Mouse (Mus musculus): ENCODE data around the gene Gm17268. TPM values are rescaled to one million over a fixed set of nuclear protein-coding genes. Genes with fewer than 3 reads are reported as not detected.

The Gm17268 gene
- polyA plus RNA-seq, 1 experiment: not detected

DNA sequence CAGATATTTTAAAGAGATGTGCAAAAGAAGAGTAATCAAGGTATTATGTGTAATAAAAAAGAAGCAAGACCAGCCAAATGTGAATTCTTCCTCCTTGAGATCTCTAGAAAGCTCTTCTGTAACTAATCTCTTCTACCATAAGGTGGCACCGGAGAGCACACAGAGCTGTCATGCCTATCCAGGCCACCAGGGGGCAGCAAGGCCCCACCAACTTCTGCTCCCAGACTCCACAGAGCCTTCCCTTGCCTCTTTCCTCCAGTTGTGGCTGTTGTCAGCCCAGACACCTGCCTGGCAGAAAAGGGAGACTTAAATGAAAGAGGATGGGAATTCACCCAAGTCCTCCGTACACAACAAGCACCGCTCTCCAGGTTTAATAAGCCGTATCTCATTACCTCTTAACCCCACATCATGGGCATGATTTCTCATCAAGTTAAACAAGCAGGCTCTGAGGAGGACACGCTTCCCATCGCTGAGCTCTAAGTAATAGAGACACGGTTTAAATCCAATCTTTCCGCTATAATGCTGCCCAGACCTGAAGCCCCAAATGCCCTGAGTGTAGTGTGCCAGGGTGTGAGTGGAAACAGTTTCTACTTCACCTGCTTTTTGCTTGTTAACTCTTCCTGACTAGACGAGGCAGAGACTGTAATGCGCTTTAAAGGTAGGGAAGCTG lies 42.1 kb downstream of the Gm17268 start:
- TF ChIP-seq FLI1 (IDR thresholded peaks at IDR 0.05; ENCODE audit: low read length) (no peak), GATA1 (IDR thresholded peaks at IDR 0.05; ENCODE audit: borderline replicate concordance, low read length) (no peak)
- H3K4me3 ChIP-seq (replicated peaks): no peak overlapping the region
- H3K36me3 ChIP-seq (replicated peaks; ENCODE audit: low read length): no peaks in the 10 kb centered on the region
- H3K27me3 ChIP-seq (replicated peaks): peaks cover 12% of the 10 kb centered on the region
- no peaks in the 10 kb centered on the region for H3K4me1 ChIP-seq
- peaks cover 8% of the 10 kb centered on the region for H3K9me3 ChIP-seq

GRCm38 (mm10) chr11:81983146-81983545 lies 55.2 kb downstream of the Gm17268 start:
- Histone ChIP-seq H3K36me3 (replicated peaks; ENCODE audit: low read length) (no peaks in the 10 kb centered on the region), H3K4me1 (no peaks in the 10 kb centered on the region), H3K27me3 (replicated peaks) (peaks cover 2% of the 10 kb centered on the region), H3K9me3 (no peaks in the 10 kb centered on the region), H3K4me3 (replicated peaks) (no peak overlapping the region)
- no peak for TF ChIP-seq GATA1 (IDR thresholded peaks at IDR 0.05; ENCODE audit: borderline replicate concordance, low read length)
- no peak for TF ChIP-seq FLI1 (IDR thresholded peaks at IDR 0.05; ENCODE audit: low read length)

DNA sequence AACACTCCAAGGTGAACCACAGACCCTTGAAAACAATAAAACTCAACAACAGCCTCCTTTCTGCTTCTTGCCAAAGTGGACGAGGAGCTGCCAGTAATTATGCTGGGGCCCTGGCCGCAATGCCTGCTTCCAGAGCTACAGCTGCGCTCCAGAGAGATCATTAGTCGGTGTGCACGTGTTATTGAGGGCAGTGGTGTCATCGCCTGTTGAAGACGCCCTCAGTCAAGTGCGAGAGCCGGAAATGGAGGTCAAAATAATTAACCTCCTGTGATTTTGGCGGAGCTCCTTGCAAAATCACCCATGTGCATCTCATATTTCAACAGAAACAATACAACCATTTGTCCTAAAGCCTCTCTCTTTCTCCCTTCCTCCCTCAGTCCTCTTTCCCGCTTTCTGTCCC lies 56.2 kb downstream of the Gm17268 start:
- Histone ChIP-seq H3K9me3 (no peaks in the 10 kb centered on the region), H3K4me3 (replicated peaks) (no peak overlapping the region), H3K27me3 (replicated peaks) (peaks cover 2% of the 10 kb centered on the region), H3K36me3 (replicated peaks; ENCODE audit: low read length) (no peaks in the 10 kb centered on the region), H3K4me1 (no peaks in the 10 kb centered on the region)
- TF ChIP-seq FLI1 (IDR thresholded peaks at IDR 0.05; ENCODE audit: low read length) (no peak), GATA1 (IDR thresholded peaks at IDR 0.05; ENCODE audit: borderline replicate concordance, low read length) (no peak)

Other genes with a start within 250 kb of the Gm17268 start
- gene 5530401A14Rik, start 177.9 kb downstream of the Gm17268 start, polyA plus RNA-seq (2012; ENCODE audit: insufficient read depth, low replicate concordance): not detected in 2 replicates
- gene Asic2, start 70.1 kb downstream of the Gm17268 start, polyA plus RNA-seq (2012; ENCODE audit: insufficient read depth, low replicate concordance): 0.04 TPM in 1 of 2 replicates, not detected in the other
- gene Ccl2, start 3.0 kb downstream of the Gm17268 start, polyA plus RNA-seq (2012; ENCODE audit: insufficient read depth, low replicate concordance): 2.4 TPM in 1 of 2 replicates, not detected in the other
- gene Ccl7, start 7.2 kb upstream of the Gm17268 start, polyA plus RNA-seq (2012; ENCODE audit: insufficient read depth, low replicate concordance): not detected in 2 replicates
- gene Ccl11, start 19.3 kb upstream of the Gm17268 start, polyA plus RNA-seq (2012; ENCODE audit: insufficient read depth, low replicate concordance): not detected in 2 replicates
- gene Ccl12, start 63.3 kb upstream of the Gm17268 start, polyA plus RNA-seq (2012; ENCODE audit: insufficient read depth, low replicate concordance): not detected in 2 replicates
- gene Ccl8, start 76.6 kb upstream of the Gm17268 start, polyA plus RNA-seq (2012; ENCODE audit: insufficient read depth, low replicate concordance): not detected in 2 replicates